Mouse (Mus musculus) G1E (cell line): ENCODE results near the gene Calm1.

Experiments used
- CTCF ChIP-seq: IDR thresholded peaks from 2 replicates; pipeline ENCODE4 v1.5.1; 2012; ENCODE audit warnings: low read depth, low read length, inconsistent platforms, mixed read lengths
- GATA1 ChIP-seq: IDR thresholded peaks from 2 replicates; pipeline ENCODE4 v1.6.1; 2012; ENCODE audit warnings: borderline replicate concordance, low read length, inconsistent platforms, mixed read lengths
- GATA2 ChIP-seq: IDR thresholded peaks from 2 replicates; pipeline ENCODE4 v1.6.1; 2012; ENCODE audit warnings: low read depth, low read length, inconsistent platforms, borderline replicate concordance
- TAL1 ChIP-seq: conservative IDR thresholded peaks from 2 replicates; pipeline ENCODE4 v1.6.1; 2012; ENCODE audit warnings: low read depth, low read length, inconsistent platforms, mixed read lengths

GRCm38 (mm10) chr12:100200645-100201362, 1.6 kb downstream of the Calm1 start:
- TF ChIP-seq CTCF (no peak), GATA2 (no peak), GATA1 (no peak), TAL1 (no peak)
